In the genomic region with DNA sequence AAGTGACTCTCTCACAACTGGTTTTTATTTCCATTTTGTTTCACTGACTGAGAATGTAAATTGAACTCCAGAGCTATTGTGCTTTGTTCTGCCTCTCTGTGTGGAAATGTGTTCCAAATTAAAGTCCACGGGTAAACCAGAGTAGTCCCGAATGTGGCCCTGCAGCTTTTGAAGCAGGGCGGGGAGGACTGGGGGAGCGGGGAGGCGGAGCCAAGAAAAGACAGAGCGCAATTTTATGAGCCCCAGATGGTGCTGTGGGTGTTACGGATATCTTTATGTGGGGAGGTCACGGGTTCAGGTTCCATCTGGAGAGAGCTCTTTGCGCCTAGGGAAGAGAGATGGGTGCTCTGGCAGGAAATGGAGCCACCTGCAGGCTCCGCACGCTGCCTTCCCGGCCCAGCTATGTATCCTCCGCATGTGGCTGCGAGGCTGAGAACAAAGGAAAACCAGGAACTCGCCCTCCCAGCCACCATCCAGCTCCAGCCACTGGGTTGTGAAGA, we compare ENCODE assay signal across 7 mouse cellular contexts. TPM values are rescaled to one million over a fixed set of nuclear protein-coding genes. Genes with fewer than 3 reads are reported as not detected.
DNase-seq lines count a peak whose midpoint lies in the region; ATAC-seq lines count a peak whose summit lies in the region.

No protein-coding gene starts in this region.

- peak overlapping the region; percentile 92 for H3K27ac ChIP-seq in embryonic facial prominence, embryonic 14.5 days (replicated peaks; ENCODE audit: low read depth, low read length)
- no peak overlapping the region for H3K27ac ChIP-seq in heart, embryonic 16.5 days (ENCODE audit: low read length)
- no peak overlapping the region for H3K27ac ChIP-seq in liver, embryonic 13.5 days

- H3K36me3 ChIP-seq in embryonic facial prominence, embryonic 14.5 days (ENCODE audit: control insufficient read depth, insufficient read depth, low read length) = no peaks in the 10 kb centered on the region
- H3K36me3 ChIP-seq in heart, embryonic 16.5 days (ENCODE audit: control insufficient read depth, insufficient read depth) = no peaks in the 10 kb centered on the region
- H3K36me3 ChIP-seq in liver, embryonic 13.5 days = no peaks in the 10 kb centered on the region

- H3K9me3 ChIP-seq in embryonic facial prominence, embryonic 14.5 days (ENCODE audit: control insufficient read depth, low read length) = no peaks in the 10 kb centered on the region
- no peaks in the 10 kb centered on the region for H3K9me3 ChIP-seq in heart, embryonic 16.5 days (replicated peaks; ENCODE audit: control insufficient read depth, low read length)
- H3K9me3 ChIP-seq in liver, embryonic 13.5 days (replicated peaks) = no peaks in the 10 kb centered on the region

- peak; percentile 27 for DNase-seq in adrenal gland, postnatal 14 days
- DNase-seq in embryonic facial prominence, embryonic 14.5 days (ENCODE audit: low spot score) = peak; percentile 96
- DNase-seq in kidney, postnatal 36 days = peak; percentile 4 to 31
- DNase-seq in liver, embryonic 13.5 days = no peak
- peak; percentile 22 for DNase-seq in ovary, postnatal 14 days (ENCODE audit: low spot score)
- DNase-seq in urinary bladder, postnatal 4 days (ENCODE audit: low spot score in 2 of 2) = peak; percentile 41 to 61

- H3K4me3 ChIP-seq in embryonic facial prominence, embryonic 14.5 days (ENCODE audit: low read depth, low read length) = peak overlapping the region; percentile 23
- H3K4me3 ChIP-seq in heart, embryonic 16.5 days (ENCODE audit: low read length) = peak overlapping the region; percentile 43
- no peak overlapping the region for H3K4me3 ChIP-seq in liver, embryonic 13.5 days (replicated peaks)

- peak overlapping the region; percentile 54 for H3K4me2 ChIP-seq in embryonic facial prominence, embryonic 14.5 days (ENCODE audit: low read depth, low read length)
- H3K4me2 ChIP-seq in heart, embryonic 16.5 days (ENCODE audit: low read depth, low read length) = peak overlapping the region; percentile 66
- peak overlapping the region; percentile 23; the same call in 1 of the 2 replicates for H3K4me2 ChIP-seq in liver, embryonic 13.5 days

- peak overlapping the region; percentile 54 for H3K9ac ChIP-seq in embryonic facial prominence, embryonic 14.5 days (ENCODE audit: low read depth, low read length)
- H3K9ac ChIP-seq in heart, embryonic 16.5 days (ENCODE audit: low read length) = peak overlapping the region; percentile 54
- H3K9ac ChIP-seq in liver, embryonic 13.5 days = no peak overlapping the region

- H3K4me1 ChIP-seq in embryonic facial prominence, embryonic 14.5 days (ENCODE audit: control insufficient read depth, insufficient read depth, low read length) = peaks cover 24% of the 10 kb centered on the region
- H3K4me1 ChIP-seq in heart, embryonic 16.5 days (ENCODE audit: control insufficient read depth, insufficient read depth, low read length) = peaks cover 6% of the 10 kb centered on the region; the same call in 1 of the 2 replicates
- H3K4me1 ChIP-seq in liver, embryonic 13.5 days (replicated peaks) = no peaks in the 10 kb centered on the region

- peak; percentile 95 for ATAC-seq in embryonic facial prominence, embryonic 14.5 days (ENCODE audit: low read depth)
- ATAC-seq in heart, embryonic 16.5 days (replicated peaks; ENCODE audit: extremely low read depth, insufficient read depth, low FRiP score) = peak; percentile 79
- ATAC-seq in liver, embryonic 13.5 days (ENCODE audit: low read depth) = no peak

- H3K27me3 ChIP-seq in embryonic facial prominence, embryonic 14.5 days (replicated peaks; ENCODE audit: control insufficient read depth, insufficient read depth, low read length) = no peaks in the 10 kb centered on the region
- peaks cover 4% of the 10 kb centered on the region; the same call in 1 of the 2 replicates for H3K27me3 ChIP-seq in heart, embryonic 16.5 days (ENCODE audit: control insufficient read depth, insufficient read depth, low read length)
- peaks cover 15% of the 10 kb centered on the region for H3K27me3 ChIP-seq in liver, embryonic 13.5 days

- WGBS in embryonic facial prominence, embryonic 14.5 days = 2% methylated on average over 15 of the region's 15 CpGs
- 8% methylated on average over 15 of the region's 15 CpGs for WGBS in heart, embryonic 16.5 days
- 7% methylated on average over 15 of the region's 15 CpGs for WGBS in liver, embryonic 13.5 days (ENCODE audit: insufficient replicate concordance)

RNA-seq across cellular contexts. Expression of a gene that starts 23.8 kb away (rescaled TPM):
- 6.7 and 8.3 TPM in 2 replicates for total RNA-seq in adrenal gland, postnatal 14 days (2021)
- 16.4 and 17.1 TPM in 2 replicates for polyA plus RNA-seq in embryonic facial prominence, embryonic 14.5 days (2014; fragmentation: Nextera tagmentation; extraction: Ambion mirVana)
- polyA plus RNA-seq in heart, embryonic 16.5 days (2015; fragmentation: Nextera tagmentation; extraction: Ambion mirVana) = 13.5 and 15.8 TPM in 2 replicates
- 0.25 and 0.38 TPM in 2 replicates for polyA plus RNA-seq in liver, embryonic 13.5 days (2015; fragmentation: Nextera tagmentation; extraction: Ambion mirVana)

Comparison
In these comparisons a context has a peak if more than half of its experiments do, and no peak if none do; other contexts are left out.
1. RNA of a gene that starts 23.8 kb away (polyA plus RNA-seq): 16.4 to 17.1 TPM in embryonic facial prominence, embryonic 14.5 days and 13.5 to 15.8 TPM in heart, embryonic 16.5 days; 0.25 to 0.38 TPM in liver, embryonic 13.5 days; every median in the first group is over 10 times any median in the second.
2. Peak in every context shown above with its lines, with median percentiles within 50 percentile points of each other: H3K4me2 ChIP-seq.